Mouse (Mus musculus) embryonic fibroblast, embryonic 13.5 days (primary cell): ENCODE measurements around the gene Tspan1. TPM values are rescaled to one million over a fixed set of nuclear protein-coding genes. Genes with fewer than 3 reads are reported as not detected.

Experiments
- H3K27ac ChIP-seq: 2 replicates; pipeline ENCODE4 v1.5.1; 2012; ENCODE audit warnings: low read length, control low read depth, inconsistent platforms; ENCODE audit not compliant: insufficient read depth
- H3K4me1 ChIP-seq: 2 replicates; pipeline ENCODE4 v1.6.1; 2011; ENCODE audit warnings: low read length; ENCODE audit not compliant: control insufficient read depth, insufficient read depth
- H3K4me3 ChIP-seq: 2 replicates; pipeline ENCODE4 v1.5.1; 2011; ENCODE audit warnings: mild to moderate bottlenecking, control low read depth, low read length; ENCODE audit not compliant: insufficient read depth
- CTCF ChIP-seq: IDR thresholded peaks from 2 replicates; pipeline ENCODE4 v1.5.1; 2011; ENCODE audit warnings: mild to moderate bottlenecking, control low read depth, low read length, moderate library complexity, borderline replicate concordance; ENCODE audit not compliant: insufficient read depth
- POLR2A ChIP-seq: IDR thresholded peaks from 2 replicates; pipeline ENCODE4 v1.6.1; 2011; ENCODE audit warnings: low read depth, mild to moderate bottlenecking, control low read depth, low read length, moderate library complexity
- polyA plus RNA-seq: library from polyadenylated mRNA; stranded (reverse); fragments of >200 nt; gene quantifications from 2 replicates; pipeline ENCODE4 v1.2.4, GENCODE M21; 2011; ENCODE audit warnings: low read depth; ENCODE audit not compliant: missing spikeins, insufficient read length

The Tspan1 gene
- polyA plus RNA-seq, 1 experiment: not detected

- TF ChIP-seq CTCF (no peak), POLR2A (no peak)
- Histone ChIP-seq H3K4me1 (no peaks in the 10 kb centered on the region), H3K27ac (no peak overlapping the region), H3K4me3 (no peak overlapping the region)
Measured at GRCm38 (mm10) chr4:116185083-116185482, 17.7 kb upstream of the Tspan1 start.

GRCm38 (mm10) chr4:116182745-116183144 is 15.3 kb upstream of the Tspan1 start:
- no peaks in the 10 kb centered on the region for H3K4me1 ChIP-seq
- TF ChIP-seq CTCF: no peak
- TF ChIP-seq POLR2A: no peak
- no peak overlapping the region for H3K27ac ChIP-seq
- H3K4me3 ChIP-seq: no peak overlapping the region

- Histone ChIP-seq H3K27ac (no peak overlapping the region), H3K4me3 (no peak overlapping the region), H3K4me1 (peaks cover 3% of the 10 kb centered on the region)
- no peak for TF ChIP-seq CTCF
- TF ChIP-seq POLR2A: no peak
Measured at GRCm38 (mm10) chr4:116182079-116182478, 14.7 kb upstream of the Tspan1 start.

- Histone ChIP-seq H3K4me1 (peaks cover 15% of the 10 kb centered on the region), H3K27ac (no peak overlapping the region), H3K4me3 (no peak overlapping the region)
- TF ChIP-seq CTCF: no peak
- no peak for TF ChIP-seq POLR2A
Measured at GRCm38 (mm10) chr4:116177140-116177539, 9.7 kb upstream of the Tspan1 start.

GRCm38 (mm10) chr4:116176543-116176988 is 9.2 kb upstream of the Tspan1 start:
- Histone ChIP-seq H3K4me1 (peaks cover 15% of the 10 kb centered on the region), H3K4me3 (no peak overlapping the region), H3K27ac (no peak overlapping the region)
- no peak for TF ChIP-seq CTCF
- no peak for TF ChIP-seq POLR2A

GRCm38 (mm10) chr4:116175711-116176542 is 8.5 kb upstream of the Tspan1 start:
- H3K27ac ChIP-seq: no peak overlapping the region

GRCm38 (mm10) chr4:116175136-116175535 is 7.7 kb upstream of the Tspan1 start:
- Histone ChIP-seq H3K4me3 (no peak overlapping the region), H3K27ac (no peak overlapping the region), H3K4me1 (peaks cover 15% of the 10 kb centered on the region)
- TF ChIP-seq CTCF (no peak), POLR2A (no peak)

More at GRCm38 (mm10) chr4:116175711-116176542, 8.5 kb upstream of the Tspan1 start:
- TF ChIP-seq CTCF (no peak), POLR2A (no peak)
- no peak overlapping the region for H3K4me3 ChIP-seq
- peaks cover 15% of the 10 kb centered on the region for H3K4me1 ChIP-seq

GRCm38 (mm10) chr4:116174466-116175116 is 7.2 kb upstream of the Tspan1 start:
- Histone ChIP-seq H3K4me1 (peaks cover 15% of the 10 kb centered on the region), H3K4me3 (no peak overlapping the region), H3K27ac (no peak overlapping the region)
- TF ChIP-seq CTCF (no peak), POLR2A (no peak)

- peaks cover 15% of the 10 kb centered on the region for H3K4me1 ChIP-seq
- H3K4me3 ChIP-seq: no peak overlapping the region
- TF ChIP-seq CTCF (no peak), POLR2A (no peak)
- H3K27ac ChIP-seq: no peak overlapping the region
Measured at GRCm38 (mm10) chr4:116173752-116174151, 6.4 kb upstream of the Tspan1 start.

- H3K27ac ChIP-seq: no peak within 1 kb of the TSS
- no peak within 1 kb of the TSS for H3K4me3 ChIP-seq
- peaks cover 15% of the 10 kb centered on the region for H3K4me1 ChIP-seq
- no peak for TF ChIP-seq CTCF
- no peak for TF ChIP-seq POLR2A
Measured at GRCm38 (mm10) chr4:116173072-116173471, 5.7 kb upstream of the Tspan1 start, which contains the start of the genes 1700042G07Rik and Gm49337. TSS of gene 1700042G07Rik (plus strand) at chr4:116173372. TSS of gene Gm49337 (plus strand) at chr4:116173384.
